Mouse (Mus musculus): ENCODE measurements around the gene Pcbp3. TPM values are rescaled to one million over a fixed set of nuclear protein-coding genes. Genes with fewer than 3 reads are reported as not detected.

Pcbp3 gene
- 1 to 10 TPM; 6.5 to 7.7 TPM for total RNA-seq (2023)

GRCm38 (mm10) chr10:76961790-76962489 is at the start of gene Pcbp3:
Gene Pcbp3, minus strand, starts transcription at chr10:76961887.

GRCm38 (mm10) chr10:76725682-76726285 is 235.9 kb downstream of the Pcbp3 start, which contains the start of gene Col6a1:
Gene Col6a1, minus strand, starts transcription at chr10:76726168.

Other genes starting within 250 kb of the Pcbp3 start
- not detected for gene Col6a1, start 235.7 kb downstream of the Pcbp3 start, total RNA-seq (2023)
- 10 to 100 TPM; 18.2 to 21.8 TPM for gene Slc19a1, start 70.4 kb upstream of the Pcbp3 start, total RNA-seq (2023)
- gene Col18a1, start 204.7 kb upstream of the Pcbp3 start, total RNA-seq (2023), result not detected